Mouse (Mus musculus) liver, postnatal 0 days (tissue): ENCODE measurements around the gene Syn3.

Experiments used
- CTCF ChIP-seq: sonication (generic); IDR thresholded peaks from 2 replicates; pipeline ENCODE4 v1.5.1; 2016; ENCODE audit warnings: antibody characterized with exemption, low read depth
- EP300 ChIP-seq: IDR thresholded peaks from 2 replicates; pipeline ENCODE4 v1.6.1; 2016; ENCODE audit warnings: antibody characterized with exemption, low read depth, mild to moderate bottlenecking

GRCm38 (mm10) chr10:86304583-86304982 lies 194.1 kb downstream of the Syn3 start:
- no peak for TF ChIP-seq CTCF
- no peak for TF ChIP-seq EP300
